17 mouse cellular contexts compared by ENCODE assay signal in the genomic region with DNA sequence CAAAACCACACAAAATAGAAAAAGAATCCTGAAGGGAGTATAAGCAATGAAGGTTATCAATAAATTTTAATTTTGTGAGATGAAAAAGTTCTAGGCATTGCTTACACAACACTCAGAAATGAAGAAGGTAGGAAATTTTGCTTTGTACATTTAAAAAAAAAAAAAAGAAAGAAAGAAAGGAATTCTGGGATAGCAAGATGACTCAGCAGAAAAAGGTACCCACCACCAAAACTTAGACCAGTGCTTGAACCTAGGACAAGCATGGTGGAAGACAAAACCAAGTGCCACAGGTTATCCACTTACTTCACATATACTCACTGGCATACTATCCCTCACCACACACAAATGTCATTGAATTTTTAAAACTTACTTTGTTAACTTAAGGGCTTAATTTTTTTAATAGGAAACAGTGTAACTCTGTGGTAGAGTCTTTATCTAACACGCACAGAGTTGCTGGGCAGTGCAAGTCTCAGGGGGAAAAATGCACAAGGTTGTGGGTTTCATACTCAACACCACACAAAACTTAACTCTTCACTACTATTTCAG.
"Had no signal": no experiment of that assay in that cellular context is flagged by ENCODE, and none has a peak within 500 bp of the region (broad histone marks: within the 10 kb centered on the region; RNA-seq: fewer than 3 reads in every experiment).

No protein-coding gene starts in this region.

- H3K9ac ChIP-seq: limb, embryonic 15.5 days; lung, embryonic 14.5 days; neural tube, embryonic 13.5 days; stomach, embryonic 15.5 days had no signal

- H3K4me2 ChIP-seq: limb, embryonic 15.5 days; lung, embryonic 14.5 days; midbrain, embryonic 11.5 days; neural tube, embryonic 13.5 days; stomach, embryonic 15.5 days had no signal

- H3K4me3 ChIP-seq: limb, embryonic 15.5 days; neural tube, embryonic 13.5 days; stomach, embryonic 15.5 days had no signal

- ATAC-seq: midbrain, embryonic 16.5 days had no signal

- H3K27ac ChIP-seq: limb, embryonic 15.5 days; neural tube, embryonic 13.5 days; stomach, embryonic 15.5 days had no signal

- H3K36me3 ChIP-seq: stomach, embryonic 15.5 days had no signal

- DNase-seq: kidney, adult 2 months; kidney, postnatal 36 days; layer of hippocampus, adult 9-11 months; layer of hippocampus, postnatal 36 days; lung, embryonic 14.5 days; lung, postnatal 10 days; lung, postnatal 4 days; retina, postnatal 1 day; right cerebral cortex, postnatal 4 days; spleen, adult 18-20 months; thymus, adult 2 months; thymus, postnatal 25 days had no signal

- H3K9me3 ChIP-seq: limb, embryonic 15.5 days; neural tube, embryonic 13.5 days; stomach, embryonic 15.5 days had no signal

- H3K27me3 ChIP-seq: limb, embryonic 15.5 days; neural tube, embryonic 13.5 days; stomach, embryonic 15.5 days had no signal

- H3K4me1 ChIP-seq: stomach, embryonic 15.5 days had no signal
